Mouse (Mus musculus) midbrain, embryonic 12.5 days (tissue): ENCODE measurements around the gene Fgfr2. TPM values are rescaled to one million over a fixed set of nuclear protein-coding genes. Genes with fewer than 3 reads are reported as not detected.

Source experiments
- ATAC-seq: fragments of 200-750 bp; cut with Nextera tagmentation; 2 replicates; pipeline ENCODE4 v1.8.0; 2017; ENCODE audit warnings: low read depth, moderate TSS enrichment, moderate library complexity; ENCODE audit not compliant: low FRiP score
- H3K27ac ChIP-seq: fragments of 300-500 bp; sonication (generic); replicated peaks from 2 replicates; pipeline ENCODE4 v1.5.1; 2016; ENCODE audit warnings: mild to moderate bottlenecking
- H3K27me3 ChIP-seq: fragments of 300-500 bp; sonication (generic); 2 replicates; pipeline ENCODE4 v1.6.1; 2016; ENCODE audit warnings: mild to moderate bottlenecking
- H3K36me3 ChIP-seq: fragments of 300-500 bp; sonication (generic); 2 replicates; pipeline ENCODE4 v1.6.1; 2016
- H3K4me1 ChIP-seq: fragments of 300-500 bp; sonication (generic); 2 replicates; pipeline ENCODE4 v1.6.1; 2016
- H3K4me2 ChIP-seq: fragments of 300-500 bp; sonication (generic); replicated peaks from 2 replicates; pipeline ENCODE4 v1.6.1; 2016; ENCODE audit warnings: mild to moderate bottlenecking, moderate library complexity
- H3K4me3 ChIP-seq: fragments of 300-500 bp; sonication (generic); 2 replicates; pipeline ENCODE4 v1.5.1; 2016; ENCODE audit warnings: mild to moderate bottlenecking
- H3K9ac ChIP-seq: fragments of 300-500 bp; sonication (generic); replicated peaks from 2 replicates; pipeline ENCODE4 v1.6.1; 2016; ENCODE audit warnings: mild to moderate bottlenecking, moderate library complexity
- H3K9me3 ChIP-seq: fragments of 300-500 bp; sonication (generic); 2 replicates; pipeline ENCODE4 v1.6.1; 2016; ENCODE audit warnings: mild to moderate bottlenecking
- WGBS: fragments of 180-500 bp; shearing (Covaris S2); methylation state at CpG from one replicate; pipeline ENCODE4 v1.1.7; 2016; 5-methylcytosine and 5-hydroxymethylcytosine counted together
- polyA plus RNA-seq: library from polyadenylated mRNA; unstranded; fragments of >200 nt; fragmentation: Nextera tagmentation; extraction: Ambion mirVana; gene quantifications from 2 replicates; pipeline ENCODE4 v1.2.1, GENCODE M21; 2016

The Fgfr2 gene
- polyA plus RNA-seq, 1 experiment from 2014 or later: 96.5 TPM

- no peak overlapping the region for H3K4me3 ChIP-seq
- H3K9me3 ChIP-seq: no peaks in the 10 kb centered on the region
- peaks cover 36% of the 10 kb centered on the region for H3K36me3 ChIP-seq
- no peak overlapping the region for H3K27ac ChIP-seq
- no peak overlapping the region for H3K9ac ChIP-seq
- H3K4me2 ChIP-seq: no peak overlapping the region
- ATAC-seq: no peak
- H3K4me1 ChIP-seq: no peaks in the 10 kb centered on the region
- 84% methylated on average over 7 of the region's 7 CpGs for WGBS
- no peaks in the 10 kb centered on the region for H3K27me3 ChIP-seq
Measured at GRCm38 (mm10) chr7:132887019-132887804, 235.9 kb downstream of the Fgfr2 start.

GRCm38 (mm10) chr7:132884031-132884430 lies 239.1 kb downstream of the Fgfr2 start:
- Histone ChIP-seq H3K4me3 (no peak overlapping the region), H3K27ac (no peak overlapping the region), H3K36me3 (peaks cover 67% of the 10 kb centered on the region), H3K9me3 (no peaks in the 10 kb centered on the region), H3K4me1 (no peaks in the 10 kb centered on the region), H3K9ac (no peak overlapping the region), H3K27me3 (no peaks in the 10 kb centered on the region), H3K4me2 (no peak overlapping the region)
- 97% methylated on average over 7 of the region's 7 CpGs for WGBS
- ATAC-seq: no peak

- ATAC-seq: no peak
- Histone ChIP-seq H3K27ac (no peak overlapping the region), H3K9me3 (no peaks in the 10 kb centered on the region), H3K9ac (no peak overlapping the region), H3K4me2 (no peak overlapping the region), H3K4me3 (no peak overlapping the region), H3K27me3 (no peaks in the 10 kb centered on the region), H3K36me3 (peaks cover 82% of the 10 kb centered on the region), H3K4me1 (no peaks in the 10 kb centered on the region)
- WGBS: 74% methylated on average over 2 of the region's 2 CpGs
Measured at GRCm38 (mm10) chr7:132882343-132882742, 240.8 kb downstream of the Fgfr2 start.

- Histone ChIP-seq H3K4me1 (no peaks in the 10 kb centered on the region), H3K4me2 (no peak overlapping the region), H3K9me3 (no peaks in the 10 kb centered on the region), H3K27me3 (no peaks in the 10 kb centered on the region), H3K4me3 (no peak overlapping the region), H3K9ac (no peak overlapping the region), H3K27ac (no peak overlapping the region), H3K36me3 (peaks cover 97% of the 10 kb centered on the region)
- 97% methylated on average over 1 of the region's 1 CpGs for WGBS
- ATAC-seq: no peak
Measured at GRCm38 (mm10) chr7:132880276-132880675, 242.9 kb downstream of the Fgfr2 start.

- Histone ChIP-seq H3K4me2 (no peak overlapping the region), H3K4me1 (no peaks in the 10 kb centered on the region), H3K27ac (no peak overlapping the region), H3K4me3 (no peak overlapping the region), H3K9me3 (no peaks in the 10 kb centered on the region), H3K36me3 (peaks cover 94% of the 10 kb centered on the region), H3K27me3 (no peaks in the 10 kb centered on the region), H3K9ac (no peak overlapping the region)
- ATAC-seq: no peak
- 94% methylated on average over 2 of the region's 2 CpGs for WGBS
Measured at GRCm38 (mm10) chr7:132875391-132876086, 247.6 kb downstream of the Fgfr2 start.

- Histone ChIP-seq H3K27ac (no peak overlapping the region), H3K27me3 (no peaks in the 10 kb centered on the region), H3K4me1 (no peaks in the 10 kb centered on the region), H3K9ac (no peak overlapping the region), H3K4me3 (no peak overlapping the region), H3K4me2 (no peak overlapping the region), H3K9me3 (no peaks in the 10 kb centered on the region), H3K36me3 (peaks cover 91% of the 10 kb centered on the region)
- ATAC-seq: no peak
- WGBS: 94% methylated on average over 2 of the region's 2 CpGs
Measured at GRCm38 (mm10) chr7:132873043-132873442, 250.1 kb downstream of the Fgfr2 start.

GRCm38 (mm10) chr7:132866316-132866715 lies 256.8 kb downstream of the Fgfr2 start:
- Histone ChIP-seq H3K27me3 (no peaks in the 10 kb centered on the region), H3K36me3 (peaks cover 60% of the 10 kb centered on the region), H3K4me3 (no peak overlapping the region), H3K9ac (no peak overlapping the region), H3K9me3 (no peaks in the 10 kb centered on the region), H3K27ac (no peak overlapping the region), H3K4me2 (no peak overlapping the region), H3K4me1 (no peaks in the 10 kb centered on the region)
- ATAC-seq: no peak
- WGBS: 96% methylated on average over 9 of the region's 9 CpGs

GRCm38 (mm10) chr7:132859042-132859958 lies 263.9 kb downstream of the Fgfr2 start, which contains the start of gene Abraxas2:
Gene Abraxas2 (plus strand): TSS chr7:132859225.
- H3K4me2 ChIP-seq: peak within 1 kb of the TSS; percentile 73
- under 1% methylated on average over 53 of the region's 53 CpGs for WGBS
- peak within 1 kb of the TSS; percentile 95 for H3K9ac ChIP-seq
- H3K27ac ChIP-seq: peak within 1 kb of the TSS; percentile 80
- H3K36me3 ChIP-seq: no peaks in the 10 kb centered on the region
- peaks cover 8% of the 10 kb centered on the region for H3K4me1 ChIP-seq
- H3K4me3 ChIP-seq: peak within 1 kb of the TSS; percentile 94
- ATAC-seq: peak; percentile 93
- no peaks in the 10 kb centered on the region for H3K9me3 ChIP-seq
- no peaks in the 10 kb centered on the region for H3K27me3 ChIP-seq

- Histone ChIP-seq H3K4me3 (no peak overlapping the region), H3K36me3 (no peaks in the 10 kb centered on the region), H3K4me1 (peaks cover 8% of the 10 kb centered on the region), H3K9me3 (no peaks in the 10 kb centered on the region), H3K27ac (no peak overlapping the region), H3K27me3 (no peaks in the 10 kb centered on the region), H3K9ac (no peak overlapping the region), H3K4me2 (no peak overlapping the region)
- ATAC-seq: no peak
- WGBS: 74% methylated on average over 5 of the region's 5 CpGs
Measured at GRCm38 (mm10) chr7:132858043-132858608, 265.0 kb downstream of the Fgfr2 start.

- no peaks in the 10 kb centered on the region for H3K36me3 ChIP-seq
- H3K9me3 ChIP-seq: no peaks in the 10 kb centered on the region
- no peak overlapping the region for H3K4me2 ChIP-seq
- no peak overlapping the region for H3K9ac ChIP-seq
- no peaks in the 10 kb centered on the region for H3K27me3 ChIP-seq
- H3K4me3 ChIP-seq: no peak overlapping the region
- WGBS: 71% methylated on average over 1 of the region's 1 CpGs
- H3K27ac ChIP-seq: no peak overlapping the region
- H3K4me1 ChIP-seq: peaks cover 13% of the 10 kb centered on the region
- no peak for ATAC-seq
Measured at GRCm38 (mm10) chr7:132856083-132856482, 267.1 kb downstream of the Fgfr2 start.

- Histone ChIP-seq H3K4me1 (peaks cover 7% of the 10 kb centered on the region), H3K27ac (no peak overlapping the region), H3K9ac (no peak overlapping the region), H3K4me2 (no peak overlapping the region), H3K4me3 (no peak overlapping the region), H3K27me3 (no peaks in the 10 kb centered on the region), H3K36me3 (peaks cover 12% of the 10 kb centered on the region), H3K9me3 (no peaks in the 10 kb centered on the region)
- ATAC-seq: no peak
- 74% methylated on average over 4 of the region's 4 CpGs for WGBS
Measured at GRCm38 (mm10) chr7:132853946-132854345, 269.2 kb downstream of the Fgfr2 start.
